Mouse (Mus musculus) stomach, postnatal 0 days (tissue): ENCODE results near the gene Fgf22.

Experiments
- CTCF ChIP-seq: IDR thresholded peaks from 2 replicates; pipeline ENCODE4 v1.5.1; 2016; ENCODE audit warnings: antibody characterized with exemption, low read depth, mild to moderate bottlenecking, moderate library complexity
- EP300 ChIP-seq: optimal IDR thresholded peaks from 2 replicates; pipeline ENCODE3; 2016; ENCODE audit warnings: antibody characterized with exemption

GRCm38 (mm10) chr10:79707162-79707561, 47.7 kb upstream of the Fgf22 start:
- TF ChIP-seq CTCF (no peak), EP300 (no peak)
